Mouse (Mus musculus) forebrain, embryonic 16.5 days (tissue): Measurements from ENCODE around the gene Tmem30b. TPM values are rescaled to one million over a fixed set of nuclear protein-coding genes. Genes with fewer than 3 reads are reported as not detected.

Experiments used
- ATAC-seq: fragments of 200-750 bp; cut with Nextera tagmentation; 2 replicates; pipeline ENCODE4 v1.8.0; 2017; ENCODE audit warnings: mild to moderate bottlenecking, moderate library complexity
- H3K27ac ChIP-seq: fragments of 300-500 bp; sonication (generic); 2 replicates; pipeline ENCODE4 v1.5.1; 2014; ENCODE audit warnings: low read length, control low read depth
- H3K27me3 ChIP-seq: fragments of 300-500 bp; sonication (generic); replicated peaks from 2 replicates; pipeline ENCODE4 v1.6.1; 2014; ENCODE audit warnings: low read length; ENCODE audit not compliant: control insufficient read depth, insufficient read depth
- H3K36me3 ChIP-seq: fragments of 300-500 bp; sonication (generic); 2 replicates; pipeline ENCODE4 v1.6.1; 2014; ENCODE audit not compliant: control insufficient read depth, insufficient read depth
- H3K4me1 ChIP-seq: fragments of 300-500 bp; sonication (generic); replicated peaks from 2 replicates; pipeline ENCODE4 v1.6.1; 2014; ENCODE audit warnings: low read length; ENCODE audit not compliant: control insufficient read depth, insufficient read depth
- H3K4me2 ChIP-seq: fragments of 300-500 bp; sonication (generic); 2 replicates; pipeline ENCODE4 v1.6.1; 2014; ENCODE audit warnings: mild to moderate bottlenecking, low read length, control low read depth
- H3K4me3 ChIP-seq: fragments of 300-500 bp; sonication (generic); replicated peaks from 2 replicates; pipeline ENCODE4 v1.5.1; 2014; ENCODE audit warnings: mild to moderate bottlenecking, low read length, control low read depth
- H3K9ac ChIP-seq: fragments of 300-500 bp; sonication (generic); replicated peaks from 2 replicates; pipeline ENCODE4 v1.6.1; 2014; ENCODE audit warnings: low read depth, low read length, control low read depth
- H3K9me3 ChIP-seq: fragments of 300-500 bp; sonication (generic); 2 replicates; pipeline ENCODE4 v1.6.1; 2016; ENCODE audit warnings: low read length; ENCODE audit not compliant: control insufficient read depth
- WGBS: fragments of 180-500 bp; shearing (Covaris S2); extraction: QIAGEN DNeasy Blood & Tissue Kit; methylation state at CpG from one replicate; pipeline ENCODE4 v1.1.7; 2014; 5-methylcytosine and 5-hydroxymethylcytosine counted together
- polyA plus RNA-seq: library from polyadenylated mRNA; unstranded; fragments of >200 nt; fragmentation: Nextera tagmentation; extraction: Ambion mirVana; gene quantifications from 2 replicates; pipeline ENCODE4 v1.2.1, GENCODE M21; 2015

Tmem30b gene
- polyA plus RNA-seq, 1 experiment from 2014 or later = 0.22 TPM

DNA sequence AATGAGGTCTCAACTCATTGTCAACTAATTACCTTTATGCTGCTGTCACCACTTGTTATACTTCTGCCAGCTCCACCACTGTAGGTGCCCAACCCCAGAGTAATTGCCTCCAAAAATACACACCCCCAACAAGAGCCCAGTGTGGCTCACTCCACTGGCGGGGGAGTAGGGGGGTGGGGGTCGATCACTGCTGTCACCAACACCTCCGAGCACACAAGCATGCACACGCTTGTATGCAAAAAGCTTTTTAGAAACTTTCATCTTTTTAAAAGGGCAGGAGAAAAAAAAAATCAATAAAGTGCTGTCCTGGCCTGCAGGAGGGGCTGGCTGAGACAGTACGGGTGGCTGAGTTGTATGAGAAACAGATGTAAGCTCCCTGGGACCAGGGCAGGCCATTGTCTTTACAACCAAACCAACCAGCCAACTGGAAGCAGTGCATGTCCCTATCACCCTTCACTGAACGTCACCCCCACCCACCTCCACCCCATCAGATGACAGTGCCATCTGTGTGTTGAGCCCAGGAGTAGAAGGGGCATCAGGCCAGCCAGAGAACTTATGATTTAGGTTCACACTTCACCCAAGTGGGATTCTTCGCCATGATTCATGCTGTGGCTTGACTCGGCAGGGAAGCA lies 20.8 kb downstream of the Tmem30b start:
- 40% methylated on average over 8 of the region's 8 CpGs for WGBS
- no peak overlapping the region for H3K27ac ChIP-seq
- H3K36me3 ChIP-seq = no peaks in the 10 kb centered on the region
- H3K9ac ChIP-seq = no peak overlapping the region
- no peak for ATAC-seq
- no peak overlapping the region for H3K4me3 ChIP-seq
- no peaks in the 10 kb centered on the region for H3K4me1 ChIP-seq
- H3K4me2 ChIP-seq = no peak overlapping the region
- no peaks in the 10 kb centered on the region for H3K9me3 ChIP-seq
- no peaks in the 10 kb centered on the region for H3K27me3 ChIP-seq

DNA sequence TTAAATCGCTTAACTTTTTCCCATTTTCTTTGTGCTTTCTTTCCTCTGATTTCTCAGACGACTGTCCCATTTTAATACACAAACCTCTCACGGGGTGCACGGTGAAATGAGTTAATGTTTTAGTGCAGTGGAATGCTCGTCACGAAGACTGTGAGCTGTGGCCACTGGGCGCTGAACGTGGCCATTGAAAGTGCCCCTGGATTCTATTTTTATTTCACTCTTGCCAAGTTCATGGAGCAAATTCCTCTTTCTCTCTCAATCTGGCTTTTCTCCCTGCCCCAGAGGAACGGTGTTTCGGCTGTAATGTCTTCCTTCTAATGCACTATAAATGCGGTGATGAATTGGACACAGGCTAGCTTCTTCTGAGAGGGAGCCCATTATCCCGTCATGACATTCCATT lies 23.1 kb downstream of the Tmem30b start:
- ATAC-seq = no peak
- Histone ChIP-seq H3K27ac (no peak overlapping the region), H3K4me2 (no peak overlapping the region), H3K9ac (no peak overlapping the region), H3K27me3 (peaks cover 2% of the 10 kb centered on the region; the same call in 1 of the 2 replicates), H3K4me3 (no peak overlapping the region), H3K4me1 (no peaks in the 10 kb centered on the region), H3K9me3 (no peaks in the 10 kb centered on the region), H3K36me3 (no peaks in the 10 kb centered on the region)
- 77% methylated on average over 12 of the region's 12 CpGs for WGBS

DNA sequence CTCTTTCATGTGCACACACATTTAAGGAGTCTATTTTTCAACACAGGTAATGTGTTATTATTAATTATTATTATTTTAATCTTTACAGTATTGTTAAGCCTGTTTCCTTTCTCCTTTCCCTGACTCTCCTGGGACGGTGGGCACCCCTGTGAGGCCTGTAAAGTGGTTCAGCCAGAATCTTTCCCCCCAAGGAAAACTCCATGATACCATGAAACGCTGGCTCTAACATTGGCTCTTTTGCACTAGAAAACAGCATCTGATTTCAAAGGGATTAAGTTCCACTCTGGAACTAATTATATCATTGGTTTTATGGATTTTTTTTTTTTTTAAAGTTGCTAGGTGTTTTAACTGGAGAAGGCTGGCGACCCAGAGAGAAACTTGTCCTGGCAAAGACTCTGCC lies 24.2 kb downstream of the Tmem30b start:
- H3K36me3 ChIP-seq = no peaks in the 10 kb centered on the region
- H3K27me3 ChIP-seq = peaks cover 2% of the 10 kb centered on the region; the same call in 1 of the 2 replicates
- no peak overlapping the region for H3K4me2 ChIP-seq
- no peak overlapping the region for H3K27ac ChIP-seq
- WGBS = 27% methylated on average over 3 of the region's 3 CpGs
- peaks cover 4% of the 10 kb centered on the region; the same call in 1 of the 2 replicates for H3K4me1 ChIP-seq
- no peak overlapping the region for H3K4me3 ChIP-seq
- no peak for ATAC-seq
- H3K9me3 ChIP-seq = no peaks in the 10 kb centered on the region
- H3K9ac ChIP-seq = no peak overlapping the region

DNA sequence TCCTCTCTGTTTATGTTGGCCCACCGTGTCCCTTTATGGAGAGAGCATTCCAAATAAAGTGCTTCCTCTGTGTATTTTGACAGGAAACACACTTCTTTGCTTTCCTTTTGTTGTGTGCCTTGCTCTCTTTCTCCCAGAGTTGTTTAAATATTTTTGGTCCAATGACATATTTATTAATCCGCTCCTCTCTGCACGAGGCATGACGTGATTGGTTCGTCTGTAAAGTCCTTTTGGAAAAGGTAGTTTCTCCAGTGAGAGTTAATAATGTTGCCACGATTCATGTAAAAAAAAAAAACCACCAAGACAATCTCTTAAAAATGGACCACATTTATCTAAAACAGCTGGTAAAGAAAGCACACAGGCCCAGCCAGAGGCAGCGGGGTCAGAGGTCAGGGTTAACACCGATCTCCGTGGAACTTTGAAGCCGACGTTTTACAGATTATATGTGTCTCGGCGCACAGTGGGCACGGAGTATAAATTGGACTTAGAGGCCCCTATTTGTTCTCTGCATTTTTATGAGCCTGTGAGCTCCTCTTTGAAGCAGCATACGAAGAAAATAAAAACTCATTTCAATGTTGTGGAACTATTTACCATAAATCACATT lies 24.9 kb downstream of the Tmem30b start:
- no peak overlapping the region for H3K4me2 ChIP-seq
- 68% methylated on average over 15 of the region's 15 CpGs for WGBS
- no peak for ATAC-seq

DNA sequence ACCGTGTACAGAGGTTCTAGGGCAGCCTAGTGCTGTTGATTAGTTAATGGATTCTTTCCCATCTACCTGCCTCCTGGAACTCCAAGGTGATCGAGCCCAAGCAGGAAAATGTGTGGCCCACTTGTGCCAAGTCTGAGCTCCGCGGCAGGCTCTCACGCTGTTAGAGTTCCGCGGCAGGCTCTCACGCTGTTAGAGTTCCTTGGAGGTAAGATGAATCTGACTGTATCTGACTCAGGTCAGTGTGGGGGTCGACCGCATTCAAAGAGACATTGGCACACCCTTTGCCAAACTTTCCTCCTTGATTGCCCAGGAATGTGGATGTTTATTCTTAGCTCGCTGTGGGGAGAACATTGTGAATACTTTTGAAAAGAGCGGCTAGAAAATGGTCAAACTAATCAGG lies 28.4 kb downstream of the Tmem30b start:
- Histone ChIP-seq H3K36me3 (no peaks in the 10 kb centered on the region), H3K9me3 (no peaks in the 10 kb centered on the region), H3K27me3 (peaks cover 2% of the 10 kb centered on the region; the same call in 1 of the 2 replicates), H3K27ac (no peak overlapping the region), H3K4me1 (peaks cover 5% of the 10 kb centered on the region; the same call in 1 of the 2 replicates), H3K9ac (no peak overlapping the region), H3K4me2 (no peak overlapping the region), H3K4me3 (no peak overlapping the region)
- 56% methylated on average over 12 of the region's 12 CpGs for WGBS
- ATAC-seq = no peak

More for the DNA sequence above, 24.9 kb downstream of the Tmem30b start:
- Histone ChIP-seq H3K9ac (no peak overlapping the region), H3K9me3 (no peaks in the 10 kb centered on the region), H3K27me3 (peaks cover 2% of the 10 kb centered on the region; the same call in 1 of the 2 replicates), H3K4me1 (peaks cover 5% of the 10 kb centered on the region; the same call in 1 of the 2 replicates), H3K4me3 (no peak overlapping the region), H3K36me3 (no peaks in the 10 kb centered on the region), H3K27ac (no peak overlapping the region)

DNA sequence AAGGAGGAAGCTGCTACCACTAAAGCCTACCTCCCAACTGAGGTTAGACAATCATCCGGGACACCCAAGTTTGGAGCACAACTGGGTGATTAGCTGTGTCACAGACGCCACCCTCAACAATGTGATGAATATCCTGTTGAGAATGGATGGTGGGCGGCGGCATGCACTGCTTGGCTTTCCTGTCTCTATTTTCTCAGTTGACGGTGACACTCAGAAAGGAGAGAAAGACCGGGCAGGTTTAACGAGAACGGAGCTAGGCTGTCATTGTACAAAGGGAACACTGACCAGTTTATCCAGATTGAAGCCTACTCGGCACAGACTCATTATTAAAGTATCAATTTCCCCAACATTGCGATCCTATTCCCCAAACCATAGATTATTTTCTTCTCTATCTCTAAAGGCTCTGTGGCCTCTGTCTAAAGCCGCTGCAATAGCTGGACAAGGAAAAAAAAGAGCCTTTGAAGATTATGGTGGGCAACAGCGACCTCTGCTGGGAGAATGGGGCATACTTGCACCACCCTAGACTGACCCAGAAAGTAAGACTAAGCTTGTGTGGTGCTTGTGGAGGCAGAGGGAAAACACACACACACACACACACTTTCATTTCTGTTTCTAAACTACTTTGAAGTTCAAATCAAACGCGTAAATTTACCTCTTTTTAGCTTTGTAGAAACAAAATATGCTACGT lies 29.0 kb downstream of the Tmem30b start:
- peak overlapping the region; percentile 39 for H3K4me2 ChIP-seq
- no peaks in the 10 kb centered on the region for H3K36me3 ChIP-seq
- peak; percentile 77 for ATAC-seq
- WGBS = 27% methylated on average over 15 of the region's 15 CpGs
- H3K4me1 ChIP-seq = peaks cover 5% of the 10 kb centered on the region; the same call in 1 of the 2 replicates
- 0 out of 2 replicates have a peak overlapping the region, but pooled peaks have one; percentile 3 for H3K4me3 ChIP-seq
- no peak overlapping the region for H3K27ac ChIP-seq
- peaks cover 2% of the 10 kb centered on the region; the same call in 1 of the 2 replicates for H3K27me3 ChIP-seq
- 0 out of 2 replicates have a peak overlapping the region, but pooled peaks have one; percentile 42 for H3K9ac ChIP-seq
- no peaks in the 10 kb centered on the region for H3K9me3 ChIP-seq

DNA sequence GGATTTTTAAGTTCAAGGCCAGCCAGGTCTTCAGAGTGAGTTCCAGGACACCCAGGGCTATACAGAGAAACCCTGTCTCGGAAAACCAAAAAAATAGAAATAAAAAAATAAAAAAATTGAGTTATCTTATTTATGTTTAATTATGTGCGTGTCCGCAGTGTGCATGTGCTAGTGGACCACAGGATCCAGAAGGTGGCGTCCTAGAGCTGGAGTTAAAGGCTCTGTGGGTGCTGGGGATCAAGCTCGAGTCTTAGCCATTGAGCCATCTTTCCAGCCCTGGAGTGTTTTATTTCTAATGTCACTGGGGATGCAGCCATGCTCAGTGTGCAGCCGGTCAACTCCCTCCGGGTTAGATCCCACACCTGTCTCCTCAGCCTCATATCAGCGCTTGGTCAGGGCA lies 29.7 kb downstream of the Tmem30b start:
- H3K4me2 ChIP-seq = no peak overlapping the region
- H3K9me3 ChIP-seq = no peaks in the 10 kb centered on the region
- no peak overlapping the region for H3K4me3 ChIP-seq
- 93% methylated on average over 8 of the region's 8 CpGs for WGBS
- peaks cover 5% of the 10 kb centered on the region; the same call in 1 of the 2 replicates for H3K4me1 ChIP-seq
- H3K27ac ChIP-seq = no peak overlapping the region
- peaks cover 2% of the 10 kb centered on the region; the same call in 1 of the 2 replicates for H3K27me3 ChIP-seq
- H3K36me3 ChIP-seq = no peaks in the 10 kb centered on the region
- no peak for ATAC-seq
- no peak overlapping the region for H3K9ac ChIP-seq

DNA sequence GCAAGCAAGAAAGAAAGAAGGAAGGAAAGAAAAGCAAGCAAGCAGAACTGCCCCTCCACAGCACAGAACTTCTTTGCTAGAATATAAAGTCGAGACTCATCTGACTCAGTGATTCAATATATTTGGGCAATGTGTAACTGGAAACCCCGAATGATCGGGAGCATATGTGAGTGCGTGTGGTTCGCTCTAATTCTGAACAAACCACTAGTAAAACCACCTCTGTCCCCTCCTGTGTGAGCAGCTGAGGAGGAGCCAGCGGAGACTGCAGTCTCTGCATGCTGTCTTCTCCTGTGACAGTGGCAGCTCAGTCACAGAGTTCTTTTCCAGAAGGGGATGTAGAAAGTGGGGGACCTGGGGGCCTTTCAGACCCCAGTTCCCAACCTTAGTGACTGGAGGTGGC lies 31.5 kb downstream of the Tmem30b start:
- Histone ChIP-seq H3K4me3 (no peak overlapping the region), H3K9me3 (no peaks in the 10 kb centered on the region), H3K27me3 (peaks cover 2% of the 10 kb centered on the region; the same call in 1 of the 2 replicates), H3K27ac (no peak overlapping the region), H3K9ac (no peak overlapping the region), H3K4me2 (no peak overlapping the region), H3K36me3 (no peaks in the 10 kb centered on the region), H3K4me1 (peaks cover 5% of the 10 kb centered on the region; the same call in 1 of the 2 replicates)
- no peak for ATAC-seq
- 75% methylated on average over 6 of the region's 6 CpGs for WGBS

DNA sequence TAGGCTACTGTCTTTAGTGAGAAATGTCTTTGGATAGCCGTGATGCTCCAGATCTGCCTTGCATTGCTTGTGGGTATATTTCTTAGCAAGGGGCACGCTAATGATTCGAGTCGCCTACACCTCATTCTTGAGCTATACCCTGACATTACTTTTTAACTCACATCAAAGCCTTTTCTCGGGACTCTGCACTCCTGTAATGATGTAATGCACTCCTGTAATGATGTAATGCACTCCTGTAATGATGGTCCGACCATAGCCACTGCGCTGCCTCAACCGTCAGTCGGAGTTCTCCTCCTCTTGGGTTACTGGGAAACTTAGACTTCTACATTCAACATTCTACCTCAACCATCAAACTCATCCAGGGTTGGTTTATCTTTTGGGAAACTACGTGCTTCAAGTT lies 32.2 kb downstream of the Tmem30b start:
- peaks cover 5% of the 10 kb centered on the region; the same call in 1 of the 2 replicates for H3K4me1 ChIP-seq
- ATAC-seq = no peak
- H3K4me2 ChIP-seq = no peak overlapping the region
- no peak overlapping the region for H3K9ac ChIP-seq
- no peak overlapping the region for H3K27ac ChIP-seq
- 84% methylated on average over 10 of the region's 10 CpGs for WGBS
- no peaks in the 10 kb centered on the region for H3K9me3 ChIP-seq
- H3K36me3 ChIP-seq = no peaks in the 10 kb centered on the region
- no peak overlapping the region for H3K4me3 ChIP-seq
- H3K27me3 ChIP-seq = peaks cover 2% of the 10 kb centered on the region; the same call in 1 of the 2 replicates
